In the genomic region with DNA sequence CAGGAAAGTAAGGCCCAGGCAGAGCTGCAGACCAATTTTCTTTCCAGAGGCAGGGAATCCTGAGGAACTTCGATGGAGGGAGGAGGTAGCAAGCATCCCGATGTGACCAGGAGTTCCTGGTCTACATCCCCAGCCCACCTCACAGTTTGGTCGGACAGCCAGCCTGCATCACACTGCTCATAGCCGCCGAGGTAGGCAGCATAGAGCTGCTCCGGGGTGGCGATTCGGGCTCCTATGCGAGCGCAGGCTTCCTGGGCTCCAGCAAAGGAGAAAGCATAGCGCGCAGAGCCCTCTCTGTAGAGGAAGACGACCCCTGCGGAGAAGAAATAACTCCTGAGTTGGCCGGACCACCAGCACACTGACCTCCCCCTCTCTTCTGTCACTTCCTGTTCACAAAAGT, we compare ENCODE assay signal across 11 mouse cellular contexts. TPM values are rescaled to one million over a fixed set of nuclear protein-coding genes. Genes with fewer than 3 reads are reported as not detected.
DNase-seq lines count a peak whose midpoint lies in the region; ATAC-seq and TF ChIP-seq lines count a peak whose summit lies in the region.
"Had no signal": no experiment of that assay in that cellular context is flagged by ENCODE, and none has a peak within 500 bp of the region (broad histone marks: within the 10 kb centered on the region; RNA-seq: fewer than 3 reads in every experiment).

No protein-coding gene starts in this region.

- H3K4me1 ChIP-seq in lung, embryonic 14.5 days (ENCODE audit: insufficient read depth) = no peaks in the 10 kb centered on the region
- H3K4me1 ChIP-seq in hindbrain, embryonic 10.5 days (replicated peaks) = peaks cover 71% of the 10 kb centered on the region
- peaks cover 8% of the 10 kb centered on the region for H3K4me1 ChIP-seq in midbrain, embryonic 14.5 days (ENCODE audit: control insufficient read depth, insufficient read depth, low read length)

- no peak overlapping the region; the same call in 1 of the 2 replicates for H3K4me3 ChIP-seq in lung, embryonic 14.5 days (ENCODE audit: low read depth, low read length)
- H3K4me3 ChIP-seq in hindbrain, embryonic 10.5 days = peak overlapping the region; percentile 57
- H3K4me3 ChIP-seq in midbrain, embryonic 14.5 days (replicated peaks; ENCODE audit: low read depth, low read length) = peak overlapping the region; percentile 36

- H3K27me3 ChIP-seq in lung, embryonic 14.5 days (ENCODE audit: insufficient read depth, low read length) = peaks cover 89% of the 10 kb centered on the region
- H3K27me3 ChIP-seq in hindbrain, embryonic 10.5 days (ENCODE audit: insufficient read depth, poor library complexity, severe bottlenecking) = peaks cover 100% of the 10 kb centered on the region
- H3K27me3 ChIP-seq in midbrain, embryonic 14.5 days (ENCODE audit: control insufficient read depth, insufficient read depth, low read length) = peaks cover 78% of the 10 kb centered on the region

- 3% methylated on average over 15 of the region's 15 CpGs for WGBS in lung, embryonic 14.5 days
- under 1% methylated on average over 15 of the region's 15 CpGs for WGBS in hindbrain, embryonic 10.5 days
- 2% methylated on average over 15 of the region's 15 CpGs for whole genome bisulfite sequencing in midbrain, embryonic 14.5 days

- DNase-seq in lung, embryonic 14.5 days = no peak
- DNase-seq in lung, postnatal 36 days = no peak
- no peak for DNase-seq in hindbrain, embryonic 10.5 days (ENCODE audit: low spot score)
- DNase-seq in midbrain, embryonic 14.5 days = peak; percentile 42
- no peak for DNase-seq in gastrocnemius, postnatal 10 days
- no peak for DNase-seq in adrenal gland, adult 8-10 months
- no peak for DNase-seq in cerebellum, postnatal 25 days
- DNase-seq: cerebellum, postnatal 10 days; right cerebral cortex, postnatal 25 days had no signal

- ATAC-seq in lung, embryonic 14.5 days (ENCODE audit: insufficient read depth) = no peak
- ATAC-seq in midbrain, embryonic 14.5 days (ENCODE audit: low FRiP score, low TSS enrichment) = no peak

- H3K27ac ChIP-seq in lung, embryonic 14.5 days (ENCODE audit: low read depth) = no peak overlapping the region
- H3K27ac ChIP-seq in hindbrain, embryonic 10.5 days = no peak overlapping the region
- H3K27ac ChIP-seq in midbrain, embryonic 14.5 days (replicated peaks; ENCODE audit: low read depth, low read length) = no peak overlapping the region
- H3K27ac ChIP-seq: liver, embryonic 14.5 days had no signal

- H3K9ac ChIP-seq in lung, embryonic 14.5 days = no peak overlapping the region
- H3K9ac ChIP-seq in midbrain, embryonic 14.5 days (replicated peaks; ENCODE audit: low read length) = no peak overlapping the region
- H3K9ac ChIP-seq: liver, embryonic 14.5 days had no signal

- H3K4me2 ChIP-seq in lung, embryonic 14.5 days = peak overlapping the region; percentile 58; the same call in 1 of the 2 replicates
- H3K4me2 ChIP-seq in midbrain, embryonic 14.5 days (ENCODE audit: low read length) = peak overlapping the region; percentile 61

- H3K9me3 ChIP-seq in lung, embryonic 14.5 days (ENCODE audit: low read depth, low read length) = no peaks in the 10 kb centered on the region
- H3K9me3 ChIP-seq in hindbrain, embryonic 10.5 days = no peaks in the 10 kb centered on the region
- H3K9me3 ChIP-seq in midbrain, embryonic 14.5 days (ENCODE audit: control insufficient read depth, low read length) = no peaks in the 10 kb centered on the region

- H3K36me3 ChIP-seq in lung, embryonic 14.5 days (ENCODE audit: insufficient read depth) = no peaks in the 10 kb centered on the region
- no peaks in the 10 kb centered on the region for H3K36me3 ChIP-seq in hindbrain, embryonic 10.5 days
- no peaks in the 10 kb centered on the region for H3K36me3 ChIP-seq in midbrain, embryonic 14.5 days (ENCODE audit: control insufficient read depth, insufficient read depth, low read length)

- no peak for TF ChIP-seq CTCF in lung, embryonic 14.5 days (IDR thresholded peaks at IDR 0.05; ENCODE audit: low read depth)

RNA-seq across cellular contexts. Expression of gene Bcan, which starts 3.6 kb away (rescaled TPM):
- polyA plus RNA-seq in lung, embryonic 14.5 days (2014; fragmentation: Nextera tagmentation; extraction: Ambion mirVana) = not detected in 2 replicates
- polyA plus RNA-seq in hindbrain, embryonic 10.5 days (2016; fragmentation: Nextera tagmentation; extraction: Ambion mirVana) = 0.91 and 0.95 TPM in 2 replicates
- 34.3 and 49.7 TPM in 2 replicates for polyA plus RNA-seq in midbrain, embryonic 14.5 days (2014; fragmentation: Nextera tagmentation; extraction: Ambion mirVana)
- total RNA-seq in gastrocnemius, postnatal 10 days (2021) = 1 to 10 TPM in 1 of 2 experiments, under 1 TPM in 1; 0.61 to 1.9 TPM
- 100 to 1,000 TPM in 2 of 4 experiments, 10 to 100 TPM in 2; 83.1 to 117 (median 106) TPM for total RNA-seq in adrenal gland, adult 8-10 months (2022)
- total RNA-seq: monocyte, adult 5-6 weeks had no signal
- polyA plus RNA-seq: liver, embryonic 14.5 days had no signal

RNA-seq across cellular contexts. Expression of gene Nes, which starts 25.5 kb away (rescaled TPM):
- polyA plus RNA-seq in lung, embryonic 14.5 days (2014; fragmentation: Nextera tagmentation; extraction: Ambion mirVana) = 24.6 and 27.1 TPM in 2 replicates
- polyA plus RNA-seq in hindbrain, embryonic 10.5 days (2016; fragmentation: Nextera tagmentation; extraction: Ambion mirVana) = 109 and 143 TPM in 2 replicates
- 19.0 and 28.8 TPM in 2 replicates for polyA plus RNA-seq in midbrain, embryonic 14.5 days (2014; fragmentation: Nextera tagmentation; extraction: Ambion mirVana)
- 10 to 100 TPM; 72.4 to 87.7 TPM for total RNA-seq in gastrocnemius, postnatal 10 days (2021)
- 10 to 100 TPM in 1 of 4 experiments, 1 to 10 TPM in 3; 4.3 to 14.4 (median 6.8) TPM for total RNA-seq in adrenal gland, adult 8-10 months (2022)

RNA-seq across cellular contexts. Expression of gene Hapln2, which starts 31.0 kb away (rescaled TPM):
- not detected in 2 replicates for polyA plus RNA-seq in lung, embryonic 14.5 days (2014; fragmentation: Nextera tagmentation; extraction: Ambion mirVana)
- 0.11 and 0.14 TPM in 2 replicates for polyA plus RNA-seq in hindbrain, embryonic 10.5 days (2016; fragmentation: Nextera tagmentation; extraction: Ambion mirVana)
- 0.47 and 0.57 TPM in 2 replicates for polyA plus RNA-seq in midbrain, embryonic 14.5 days (2014; fragmentation: Nextera tagmentation; extraction: Ambion mirVana)
- total RNA-seq in gastrocnemius, postnatal 10 days (2021) = not detected
- not detected for total RNA-seq in adrenal gland, adult 8-10 months (2022)
- total RNA-seq: monocyte, adult 5-6 weeks had no signal
- polyA plus RNA-seq: liver, embryonic 14.5 days had no signal

RNA-seq across cellular contexts. Expression of gene Gpatch4, which starts 46.5 kb away (rescaled TPM):
- polyA plus RNA-seq in lung, embryonic 14.5 days (2014; fragmentation: Nextera tagmentation; extraction: Ambion mirVana) = 35.8 and 40.6 TPM in 2 replicates
- polyA plus RNA-seq in hindbrain, embryonic 10.5 days (2016; fragmentation: Nextera tagmentation; extraction: Ambion mirVana) = 34.2 and 49.2 TPM in 2 replicates
- 22.9 and 30.3 TPM in 2 replicates for polyA plus RNA-seq in midbrain, embryonic 14.5 days (2014; fragmentation: Nextera tagmentation; extraction: Ambion mirVana)
- total RNA-seq in gastrocnemius, postnatal 10 days (2021) = 10 to 100 TPM; 12.5 to 14.7 TPM
- 10 to 100 TPM; 12.9 to 16.6 (median 14.9) TPM for total RNA-seq in adrenal gland, adult 8-10 months (2022)

RNA-seq across cellular contexts. Expression of gene Crabp2, which starts 47.9 kb away (rescaled TPM):
- polyA plus RNA-seq in lung, embryonic 14.5 days (2014; fragmentation: Nextera tagmentation; extraction: Ambion mirVana) = 7.7 and 10.3 TPM in 2 replicates
- polyA plus RNA-seq in hindbrain, embryonic 10.5 days (2016; fragmentation: Nextera tagmentation; extraction: Ambion mirVana) = 956 and 1,072 TPM in 2 replicates
- 28.3 and 42.4 TPM in 2 replicates for polyA plus RNA-seq in midbrain, embryonic 14.5 days (2014; fragmentation: Nextera tagmentation; extraction: Ambion mirVana)
- total RNA-seq in gastrocnemius, postnatal 10 days (2021) = 1 to 10 TPM in 1 of 2 experiments, under 1 TPM in 1; 0.96 to 1.1 TPM
- total RNA-seq in adrenal gland, adult 8-10 months (2022) = 1 to 10 TPM in 1 of 4 experiments, under 1 TPM in 2, not detected in 1; 0.31 to 1.0 (median 0.35) TPM
- total RNA-seq: monocyte, adult 5-6 weeks had no signal

Comparison
In these comparisons a context has a peak if more than half of its experiments do, and no peak if none do; other contexts are left out.
1. RNA of gene Bcan, which starts 3.6 kb away (polyA plus RNA-seq): 34.3 to 49.7 TPM in midbrain, embryonic 14.5 days; 0.91 to 0.95 TPM in hindbrain, embryonic 10.5 days and not detected in lung, embryonic 14.5 days; every median in the first group is over 10 times any median in the second.